11 mouse cellular contexts compared by ENCODE assay signal in genomic region chr11:79877184-79877745, GRCm38 (mm10).
A peak's percentile ranks its signal among the peaks of the same experiment; 100 is the strongest.
DNase-seq lines count a peak whose midpoint lies in the region; ATAC-seq and TF ChIP-seq lines count a peak whose summit lies in the region.
"Had no signal": no experiment of that assay in that cellular context is flagged by ENCODE, and none has a peak within 500 bp of the region (broad histone marks: within the 10 kb centered on the region; RNA-seq: fewer than 3 reads in every experiment).

No protein-coding gene starts in this region.

- H3K4me1 ChIP-seq in kidney, postnatal 0 days (replicated peaks; ENCODE audit: insufficient read depth, low read length), result no peaks in the 10 kb centered on the region; the same call in 1 of the 2 replicates
- H3K4me1 ChIP-seq in small intestine, adult 2 months (ENCODE audit: control insufficient read depth, insufficient read depth, insufficient read length, low read length), result no peaks in the 10 kb centered on the region; the same call in 1 of the 2 replicates

- no peaks in the 10 kb centered on the region for H3K9me3 ChIP-seq in kidney, postnatal 0 days (replicated peaks; ENCODE audit: low read length)
- H3K9me3 ChIP-seq: liver, embryonic 13.5 days had no signal

- no peaks in the 10 kb centered on the region for H3K27me3 ChIP-seq in kidney, postnatal 0 days (ENCODE audit: insufficient read depth, low read length)
- no peaks in the 10 kb centered on the region for H3K27me3 ChIP-seq in small intestine, adult 2 months (ENCODE audit: control insufficient read depth, insufficient read depth, low read length)
- H3K27me3 ChIP-seq: liver, embryonic 13.5 days had no signal

- intact Hi-C loops in left cerebral cortex, postnatal 25 days (cut with DNase I), result no loop called here
- intact Hi-C loops in left cerebral cortex, postnatal 4 days (cut with DNase I), result no loop called here

- 12% methylated on average over 3 of the region's 3 CpGs for WGBS in kidney, postnatal 0 days
- 35% methylated on average over 3 of the region's 3 CpGs for WGBS in small intestine, adult 2 months

- no peak for TF ChIP-seq CTCF in kidney, postnatal 0 days (IDR thresholded peaks at IDR 0.05; ENCODE audit: low read depth)
- TF ChIP-seq CTCF in small intestine, adult 2 months (IDR thresholded peaks at IDR 0.05; ENCODE audit: extremely low read depth, insufficient read length, insufficient replicate concordance, low read depth, low read length), result no peak

- DNase-seq in adrenal gland, postnatal 10 days, result peak; percentile 56
- no peak for DNase-seq in adrenal gland, postnatal 25 days
- DNase-seq in left cerebral cortex, postnatal 25 days (ENCODE audit: low spot score in 2 of 2), result peak; percentile 5 to 37
- no peak for DNase-seq in left cerebral cortex, postnatal 4 days
- peak; percentile 86 for DNase-seq in kidney, postnatal 0 days (ENCODE audit: low spot score)
- DNase-seq in MN1 (ENCODE audit: low spot score), result no peak
- DNase-seq: cerebellum, adult 9-10 months; liver, embryonic 13.5 days had no signal

- H3K27ac ChIP-seq in kidney, postnatal 0 days, result peak overlapping the region; percentile 64
- H3K27ac ChIP-seq in small intestine, adult 2 months (ENCODE audit: insufficient read depth, low read depth, low read length), result peak overlapping the region; percentile 89
- H3K27ac ChIP-seq: hindbrain, embryonic 14.5 days; liver, embryonic 13.5 days had no signal

- no peak overlapping the region for H3K4me3 ChIP-seq in kidney, postnatal 0 days (replicated peaks; ENCODE audit: low read depth, low read length)
- no peak overlapping the region for H3K4me3 ChIP-seq in small intestine, adult 2 months (ENCODE audit: low read depth, low read length)
- H3K4me3 ChIP-seq: liver, embryonic 13.5 days had no signal

- H3K4me2 ChIP-seq in kidney, postnatal 0 days (ENCODE audit: low read length), result no peak overlapping the region
- H3K4me2 ChIP-seq: hindbrain, embryonic 14.5 days; liver, embryonic 13.5 days had no signal

- TF ChIP-seq POLR2A in small intestine, adult 2 months (IDR thresholded peaks at IDR 0.05; ENCODE audit: low read depth, low read length), result no peak

- H3K9ac ChIP-seq in kidney, postnatal 0 days (ENCODE audit: low read depth, low read length), result no peak overlapping the region
- H3K9ac ChIP-seq: hindbrain, embryonic 14.5 days; liver, embryonic 13.5 days had no signal

- H3K36me3 ChIP-seq in kidney, postnatal 0 days (ENCODE audit: insufficient read depth, low read length), result no peaks in the 10 kb centered on the region
- no peaks in the 10 kb centered on the region for H3K36me3 ChIP-seq in small intestine, adult 2 months (ENCODE audit: control insufficient read depth, insufficient read depth, low read length)
- H3K36me3 ChIP-seq: liver, embryonic 13.5 days had no signal

- no peak for ATAC-seq in kidney, postnatal 0 days (replicated peaks; ENCODE audit: low FRiP score, low read depth)
- ATAC-seq in megakaryocyte, adult 5-6 weeks (ENCODE audit: poor library complexity, severe bottlenecking), result no peak

Comparison
In these comparisons a context has a peak if more than half of its experiments do, and no peak if none do; other contexts are left out.
1. DNase-seq: peak in adrenal gland, postnatal 10 days (single experiment), left cerebral cortex, postnatal 25 days (2 of 2) and kidney, postnatal 0 days (single experiment); none in adrenal gland, postnatal 25 days (single experiment), left cerebral cortex, postnatal 4 days (single experiment) and MN1 (single experiment).